Mouse (Mus musculus): Measurements from ENCODE around the gene Irf3.

Irf3 gene

GRCm38 (mm10) chr7:44997231-44997939 is at the start of gene Irf3:
Gene Irf3, plus strand, starts transcription at chr7:44997648.
- peak; percentile 98 for DNase-seq (ENCODE audit: low read depth, low spot score)

- DNase-seq (ENCODE audit: low read depth, low spot score): no peak
Measured at GRCm38 (mm10) chr7:44949922-44950321, 47.5 kb upstream of the Irf3 start.

- DNase-seq (ENCODE audit: low read depth, low spot score): peak; percentile 27
Measured at GRCm38 (mm10) chr7:44951960-44952359, 45.5 kb upstream of the Irf3 start.

DNA sequence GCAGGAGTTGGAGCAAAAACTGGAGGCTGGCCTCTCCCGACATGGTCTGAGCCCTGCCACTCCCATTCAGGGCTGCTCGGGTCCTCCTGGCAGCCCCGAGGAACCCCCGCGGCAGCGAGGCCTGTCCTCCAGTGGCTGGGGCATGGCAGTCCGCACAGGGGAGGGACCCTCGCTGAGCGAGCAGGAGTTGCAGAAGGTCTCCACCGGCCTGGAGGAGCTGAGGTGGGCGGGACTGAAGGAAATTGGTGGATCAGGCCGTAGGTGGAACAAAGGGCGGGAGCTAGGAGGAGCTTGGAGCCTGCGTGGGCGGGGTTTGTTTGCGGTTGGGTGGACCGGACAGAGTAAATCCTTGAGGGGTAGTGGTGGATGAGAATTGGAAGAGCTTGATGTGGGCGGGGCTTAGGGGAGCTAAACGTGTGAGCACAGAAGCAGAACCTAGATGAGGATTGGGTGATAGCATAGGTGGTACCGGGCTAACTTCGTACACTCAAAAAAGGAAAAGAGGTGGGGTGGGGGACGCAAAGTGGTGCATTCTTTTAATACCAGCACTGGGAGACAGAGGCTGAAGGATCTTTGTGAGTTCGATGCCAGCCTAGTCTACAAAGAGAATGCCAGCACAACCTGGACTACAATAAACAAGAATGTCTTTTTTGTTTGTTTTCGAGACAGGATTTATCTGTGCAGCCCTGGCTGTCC is 44.7 kb upstream of the Irf3 start:
- DNase-seq (ENCODE audit: low read depth, low spot score): peak; percentile 73

DNA sequence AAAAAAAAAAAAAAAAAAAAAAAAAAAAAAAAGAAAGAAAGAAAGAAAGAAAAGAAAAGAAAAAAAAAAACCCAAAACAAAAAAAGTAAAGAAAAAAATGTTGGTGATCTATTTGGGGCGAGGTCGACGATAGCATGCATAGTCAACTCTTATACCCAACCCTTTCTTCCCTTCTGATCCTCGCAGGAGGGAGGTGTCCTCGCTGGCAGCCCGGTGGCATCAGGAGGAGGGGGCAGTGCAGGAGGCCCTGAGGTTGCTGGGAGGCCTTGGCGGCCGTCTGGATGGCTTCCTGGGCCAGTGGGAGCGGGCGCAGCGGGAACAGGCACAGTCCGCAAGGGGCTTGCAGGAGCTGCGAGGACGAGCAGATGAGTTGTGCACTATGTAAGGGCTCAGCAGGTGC is 43.9 kb upstream of the Irf3 start:
- no peak for DNase-seq (ENCODE audit: low read depth, low spot score)

GRCm38 (mm10) chr7:44954091-44954885 is 43.2 kb upstream of the Irf3 start:
- no peak for DNase-seq (ENCODE audit: low read depth, low spot score)

DNA sequence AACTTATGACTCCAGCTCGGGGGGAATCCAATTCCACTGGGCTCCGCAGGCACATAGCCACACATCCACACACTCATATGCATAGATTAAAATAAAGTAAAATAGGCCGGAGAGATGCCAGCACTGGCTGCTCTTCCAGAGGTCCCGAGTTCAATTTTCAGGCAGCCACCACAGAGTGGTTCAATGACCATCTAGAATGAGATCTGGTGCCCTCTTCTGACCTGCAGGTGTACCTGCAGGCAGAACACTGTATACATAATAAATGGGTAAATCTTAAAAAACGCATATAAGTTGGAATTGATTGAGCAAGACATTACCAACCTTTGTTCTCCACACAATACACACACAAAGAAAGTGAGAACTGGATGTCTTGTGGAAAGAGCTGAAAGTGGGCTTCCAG is 41.8 kb upstream of the Irf3 start:
- peak; percentile 53 for DNase-seq (ENCODE audit: low read depth, low spot score)

DNA sequence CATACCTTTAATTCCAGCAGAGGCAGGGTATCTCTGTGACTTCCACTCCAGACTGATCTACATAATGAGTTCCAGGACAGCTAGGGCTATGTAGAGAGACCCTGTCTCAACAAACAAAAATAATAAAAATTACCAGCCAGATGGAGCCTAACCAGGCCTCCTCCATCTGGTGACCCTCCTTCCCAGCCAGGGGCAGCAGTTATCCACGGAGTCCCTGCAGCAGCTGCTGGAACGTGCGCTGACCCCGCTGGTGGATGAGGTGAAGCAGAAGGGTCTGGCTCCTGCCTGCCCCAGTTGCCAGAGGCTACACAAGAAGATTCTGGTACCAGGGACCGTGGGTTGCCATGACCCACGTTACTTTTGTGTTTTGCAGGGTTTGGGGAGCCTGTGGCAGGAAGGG is 41.2 kb upstream of the Irf3 start:
- DNase-seq (ENCODE audit: low read depth, low spot score): no peak

- DNase-seq (ENCODE audit: low read depth, low spot score): no peak
Measured at GRCm38 (mm10) chr7:44957183-44957835, 40.1 kb upstream of the Irf3 start.

DNA sequence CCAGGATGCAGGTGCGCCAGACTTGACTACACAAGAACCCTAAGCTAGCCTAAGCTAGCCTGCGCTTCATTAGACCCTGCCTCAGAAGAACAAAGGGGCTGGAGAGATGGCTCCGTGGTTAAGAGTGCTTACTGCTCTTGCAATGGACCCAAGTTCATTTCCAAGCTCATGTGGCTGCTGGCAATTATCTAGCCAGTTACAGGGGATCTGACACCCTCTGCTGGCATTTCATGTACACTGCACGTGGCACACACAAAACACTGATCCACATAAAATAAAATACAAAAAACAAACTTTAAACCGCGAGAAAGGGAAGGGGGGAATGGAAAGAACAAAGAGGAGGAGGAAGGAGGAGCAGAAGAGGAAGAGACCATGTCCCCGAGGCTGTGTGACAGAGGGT is 39.2 kb upstream of the Irf3 start:
- no peak for DNase-seq (ENCODE audit: low read depth, low spot score)

DNA sequence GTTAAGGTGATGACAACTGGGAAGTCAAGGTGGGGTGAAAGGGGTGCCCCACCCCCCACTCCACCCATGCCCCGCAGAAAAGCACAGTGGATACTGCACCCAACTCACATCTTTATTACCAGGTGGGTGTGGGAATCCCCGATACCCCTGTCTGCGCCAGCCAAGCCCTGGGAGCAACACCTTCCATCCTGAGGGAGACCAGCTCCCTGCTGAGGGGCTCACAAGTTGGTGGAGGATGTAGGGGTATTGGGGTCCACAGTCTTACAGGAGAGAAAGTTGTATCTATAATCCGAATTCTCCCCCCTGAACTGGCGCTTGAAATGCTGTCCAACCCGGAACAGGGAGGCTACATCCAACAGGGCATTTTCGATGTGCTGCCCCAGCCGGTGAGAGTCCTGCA is 38.2 kb upstream of the Irf3 start:
- DNase-seq (ENCODE audit: low read depth, low spot score): no peak

- no peak for DNase-seq (ENCODE audit: low read depth, low spot score)
Measured at GRCm38 (mm10) chr7:44959874-44960511, 37.5 kb upstream of the Irf3 start.

DNA sequence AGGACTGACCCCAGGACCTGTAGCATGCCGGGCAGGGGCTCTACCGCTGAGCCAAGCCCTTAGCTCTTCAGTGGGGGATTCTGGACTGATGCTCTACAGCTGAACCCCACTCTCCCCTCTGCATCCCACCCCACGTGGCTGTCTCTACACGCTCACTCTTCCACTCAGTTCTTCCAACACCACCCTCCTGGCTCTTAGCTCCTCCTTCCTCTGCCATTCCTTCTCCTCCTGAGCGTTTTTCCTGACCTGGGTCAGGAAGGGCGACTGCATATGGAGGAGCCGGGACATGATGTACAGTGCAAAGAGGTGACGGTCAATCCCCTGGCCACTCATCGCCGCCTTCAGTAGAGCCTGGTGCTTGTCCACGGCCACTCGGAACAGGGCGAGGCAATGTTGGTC is 36.9 kb upstream of the Irf3 start:
- no peak for DNase-seq (ENCODE audit: low read depth, low spot score)

DNA sequence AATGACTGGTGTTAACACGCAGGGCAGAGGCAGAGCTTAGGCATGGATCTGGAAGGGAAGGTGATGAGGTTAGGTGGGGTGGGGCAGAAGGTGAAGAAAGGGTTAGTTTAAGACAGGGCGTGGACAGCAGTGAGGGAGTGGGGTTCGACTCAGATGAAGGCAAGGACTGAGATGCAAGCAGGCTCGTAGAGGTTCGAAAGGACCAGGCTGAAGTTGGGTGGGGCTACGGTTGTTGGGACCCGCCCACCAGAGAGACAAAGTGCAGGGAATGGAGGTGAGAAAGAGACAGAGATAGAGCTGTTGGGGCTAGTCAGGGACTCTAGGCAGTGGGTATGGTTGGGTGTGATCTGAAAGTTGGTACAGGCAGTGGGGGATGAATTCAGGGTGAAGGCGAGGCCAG is 35.1 kb upstream of the Irf3 start:
- DNase-seq (ENCODE audit: low read depth, low spot score): no peak

DNA sequence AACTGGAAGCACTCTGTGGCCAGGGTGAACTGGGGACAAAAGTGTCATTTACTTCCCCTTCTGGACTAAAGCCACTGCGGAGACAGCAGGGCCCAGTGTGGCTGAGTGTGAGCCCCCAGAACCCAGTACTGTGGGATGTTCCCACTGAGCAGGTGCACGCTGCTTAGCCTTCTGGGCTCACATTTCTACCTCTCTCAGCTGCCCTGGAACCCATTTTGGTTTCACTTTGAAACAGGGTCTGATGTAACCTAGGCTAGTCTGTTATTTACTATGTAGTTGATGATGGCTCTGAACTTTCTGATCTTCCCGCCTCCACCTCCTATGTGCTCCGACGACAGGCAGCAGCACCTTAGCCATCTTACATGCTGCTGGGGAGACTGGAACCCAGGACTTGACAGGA is 34.6 kb upstream of the Irf3 start:
- no peak for DNase-seq (ENCODE audit: low read depth, low spot score)

GRCm38 (mm10) chr7:44964990-44965389 is 32.5 kb upstream of the Irf3 start:
- DNase-seq (ENCODE audit: low read depth, low spot score): no peak

GRCm38 (mm10) chr7:44965975-44966374 is 31.5 kb upstream of the Irf3 start:
- DNase-seq (ENCODE audit: low read depth, low spot score): no peak

- no peak for DNase-seq (ENCODE audit: low read depth, low spot score)
Measured at GRCm38 (mm10) chr7:44966638-44967037, 30.8 kb upstream of the Irf3 start.

- DNase-seq (ENCODE audit: low read depth, low spot score): peak; percentile 86
Measured at GRCm38 (mm10) chr7:44970231-44970691, 27.2 kb upstream of the Irf3 start.

GRCm38 (mm10) chr7:44971142-44971541 is 26.3 kb upstream of the Irf3 start:
- DNase-seq (ENCODE audit: low read depth, low spot score): no peak

GRCm38 (mm10) chr7:44973415-44974130 is 23.9 kb upstream of the Irf3 start:
- DNase-seq (ENCODE audit: low read depth, low spot score): no peak

Data from CD4-positive helper T cell, adult 2 months (primary cell).